Comparison of ENCODE assay signal across 9 mouse cellular contexts in genomic region chr13:54766192-54766768, GRCm38 (mm10). TPM values are rescaled to one million over a fixed set of nuclear protein-coding genes. Genes with fewer than 3 reads are reported as not detected.
DNase-seq lines count a peak whose midpoint lies in the region; ATAC-seq and TF ChIP-seq lines count a peak whose summit lies in the region.
"Had no signal": no experiment of that assay in that cellular context is flagged by ENCODE, and none has a peak within 500 bp of the region (broad histone marks: within the 10 kb centered on the region; RNA-seq: fewer than 3 reads in every experiment).

TSS of gene Sncb (minus strand) at chr13:54766595.

- H3K27me3 ChIP-seq in ES-Bruce4 (ENCODE audit: control insufficient read depth, insufficient read depth, low read length, poor library complexity, severe bottlenecking), result no peaks in the 10 kb centered on the region; the same call in 1 of the 2 replicates
- peaks cover 65% of the 10 kb centered on the region for H3K27me3 ChIP-seq in embryonic facial prominence, embryonic 15.5 days

- peak within 1 kb of the TSS; percentile 11; the same call in 1 of the 2 replicates for H3K9ac ChIP-seq in ES-Bruce4 (ENCODE audit: low read depth, poor library complexity, severe bottlenecking)
- no peak within 1 kb of the TSS for H3K9ac ChIP-seq in embryonic facial prominence, embryonic 15.5 days

- TF ChIP-seq POLR2A in ES-Bruce4 (IDR thresholded peaks at IDR 0.05; ENCODE audit: insufficient read depth, low read length), result no peak

- peak; percentile 74 to 80 for DNase-seq in adrenal gland, postnatal 36 days
- peak; percentile 20 to 50 for DNase-seq in heart, postnatal 36 days
- peak; percentile 87 to 91 for DNase-seq in layer of hippocampus, postnatal 10 days (ENCODE audit: low spot score in 2 of 2)
- peak; percentile 56 to 62 for DNase-seq in lung, postnatal 4 days
- peak; percentile 89 for DNase-seq in right cerebral cortex, postnatal 25 days

- no peaks in the 10 kb centered on the region for H3K36me3 ChIP-seq in ES-Bruce4 (ENCODE audit: control insufficient read depth, insufficient read depth, low read length, poor library complexity, severe bottlenecking)
- no peaks in the 10 kb centered on the region for H3K36me3 ChIP-seq in embryonic facial prominence, embryonic 15.5 days

- WGBS in embryonic facial prominence, embryonic 15.5 days, result 1% methylated on average over 35 of the region's 35 CpGs

- TF ChIP-seq CTCF in ES-Bruce4 (IDR thresholded peaks at IDR 0.05; ENCODE audit: low read depth, low read length), result peak; percentile 58

- 0 out of 2 replicates have a peak, but pooled peaks have one; percentile 51 for ATAC-seq in embryonic facial prominence, embryonic 15.5 days (ENCODE audit: insufficient number of reproducible peaks, low FRiP score, low TSS enrichment, low read depth)
- no peak for ATAC-seq in erythroid progenitor cell, adult 5-6 weeks (replicated peaks; ENCODE audit: low FRiP score, poor library complexity, severe bottlenecking)

- H3K27ac ChIP-seq in ES-Bruce4 (ENCODE audit: insufficient read depth, low read length), result no peak within 1 kb of the TSS
- no peak within 1 kb of the TSS for H3K27ac ChIP-seq in embryonic facial prominence, embryonic 15.5 days (replicated peaks)

- peaks cover 19% of the 10 kb centered on the region for H3K9me3 ChIP-seq in ES-Bruce4 (replicated peaks; ENCODE audit: control insufficient read depth, insufficient read depth, low read length, poor library complexity, severe bottlenecking)
- no peaks in the 10 kb centered on the region for H3K9me3 ChIP-seq in embryonic facial prominence, embryonic 15.5 days (replicated peaks)

- no peaks in the 10 kb centered on the region for H3K4me1 ChIP-seq in ES-Bruce4 (ENCODE audit: control insufficient read depth, insufficient read depth, low read length)
- peaks cover 12% of the 10 kb centered on the region for H3K4me1 ChIP-seq in embryonic facial prominence, embryonic 15.5 days

- no peak for TF ChIP-seq EP300 in ES-Bruce4 (IDR thresholded peaks at IDR 0.05; ENCODE audit: insufficient read depth, low read depth, low read length)

- peak within 1 kb of the TSS; percentile 47 for H3K4me2 ChIP-seq in embryonic facial prominence, embryonic 15.5 days (replicated peaks)

- H3K4me3 ChIP-seq in ES-Bruce4 (ENCODE audit: low read depth, low read length), result peak within 1 kb of the TSS; percentile 69
- peak within 1 kb of the TSS; percentile 34 for H3K4me3 ChIP-seq in embryonic facial prominence, embryonic 15.5 days (replicated peaks)

- intact Hi-C loops in heart, postnatal 36 days (cut with DNase I), result loop anchor here (1.0 kb wide), 1 partner anchor 49 kb away; no protein-coding TSS in a partner anchor

RNA-seq across cellular contexts. Expression of gene Sncb, which starts in this region (rescaled TPM):
- polyA plus RNA-seq in ES-Bruce4 (2011; ENCODE audit: insufficient read depth, insufficient read length, low read depth, missing spikeins), result 2.7 and 2.8 TPM in 2 replicates
- total RNA-seq in adrenal gland, postnatal 36 days (2021), result 1 to 10 TPM; 1.1 to 1.9 TPM
- 0.28 TPM in 1 of 2 replicates, not detected in the other for polyA plus RNA-seq in embryonic facial prominence, embryonic 15.5 days (2015; fragmentation: Nextera tagmentation; extraction: Ambion mirVana)
- total RNA-seq in heart, postnatal 36 days (2021), result not detected
- 100 to 1,000 TPM; 503 to 525 TPM for total RNA-seq in layer of hippocampus, postnatal 10 days (2021)
- not detected in 2 replicates for total RNA-seq in erythroid progenitor cell, adult 5-6 weeks (2015; ENCODE audit: low replicate concordance)
- not detected in 2 replicates for total RNA-seq in erythroid progenitor cell, adult 5-6 weeks (2017; ENCODE audit: low replicate concordance)
- total RNA-seq: gastrocnemius, postnatal 36 days had no signal

Comparison
In these comparisons a context has a peak if more than half of its experiments do, and no peak if none do; other contexts are left out.
1. RNA of gene Sncb (total RNA-seq): 503 to 525 TPM in layer of hippocampus, postnatal 10 days; 1.1 to 1.9 TPM in adrenal gland, postnatal 36 days, not detected in heart, postnatal 36 days and not detected in erythroid progenitor cell, adult 5-6 weeks; every median in the first group is over 100 times any median in the second.
2. Peak in ATAC-seq, H3K4me3 ChIP-seq and H3K4me2 ChIP-seq in embryonic facial prominence, embryonic 15.5 days; RNA of the gene not detected or under 1 TPM.
3. Peak in DNase-seq in heart, postnatal 36 days; RNA of the gene not detected or under 1 TPM.
4. DNase-seq: peak in every context shown above with its lines; median percentile 89 in layer of hippocampus, postnatal 10 days; 89 in right cerebral cortex, postnatal 25 days; 77 in adrenal gland, postnatal 36 days; 59 in lung, postnatal 4 days; 35 in heart, postnatal 36 days.